Mouse (Mus musculus): ENCODE data around the gene Cyth2. TPM values are rescaled to one million over a fixed set of nuclear protein-coding genes. Genes with fewer than 3 reads are reported as not detected.

Gene Cyth2
- total and polyA plus RNA-seq, 3 experiments = 25.6 to 59.4 (median 59.1) TPM

- no peak overlapping the region for H3K9ac ChIP-seq (ENCODE audit: insufficient read depth, low read depth)
- peaks cover 8% of the 10 kb centered on the region for H3K9me3 ChIP-seq (replicated peaks; ENCODE audit: low read length)
- peaks cover 20% of the 10 kb centered on the region for H3K27me3 ChIP-seq (replicated peaks)
- dilution Hi-C loops (cut with MboI; ENCODE audit: extremely low pct_ligation_motif_present, extremely low pct_unique_long_range_greater_than_20kb, low sequenced_read_pairs) = no loop called here
- in situ Hi-C loops (cut with MboI; ENCODE audit: low pct_ligation_motif_present, low pct_unique_long_range_greater_than_20kb, low sequenced_read_pairs) = no loop called here
- TF ChIP-seq EP300 (IDR thresholded peaks at IDR 0.05; ENCODE audit: low read length) = no peak
- no peak for TF ChIP-seq BHLHE40 (IDR thresholded peaks at IDR 0.05; ENCODE audit: low read depth, low read length)
- TF ChIP-seq ETS1 (conservative IDR thresholded peaks at IDR 0.05; ENCODE audit: low read depth, low read length) = no peak
- no peak for TF ChIP-seq USF2 (conservative IDR thresholded peaks at IDR 0.05; ENCODE audit: low read depth, low read length)
- H3K27ac ChIP-seq (ENCODE audit: insufficient read depth, low read depth) = no peak overlapping the region
- H3K79me2 ChIP-seq (replicated peaks; ENCODE audit: control insufficient read depth, extremely low read depth, insufficient read depth, poor library complexity, severe bottlenecking) = no peaks in the 10 kb centered on the region
- no peak overlapping the region for H3K4me2 ChIP-seq (ENCODE audit: insufficient read depth, low read depth, poor library complexity, severe bottlenecking)
- H3K4me3 ChIP-seq (replicated peaks in 1 of 3; ENCODE audit: low read depth in 2 of 3, low read length in 2 of 3, poor library complexity in 1 of 3) = no peak overlapping the region
- no peaks in the 10 kb centered on the region for H3K36me3 ChIP-seq (replicated peaks in 1 of 2; ENCODE audit: control insufficient read depth in 1 of 2, insufficient read depth in 1 of 2, low read length in 1 of 2)
- H3K4me1 ChIP-seq (ENCODE audit: control insufficient read depth in 1 of 2, insufficient read depth in 2 of 2) = peaks cover 3 to 10% of the 10 kb centered on the region in 2 experiments
- DNase-seq (ENCODE audit: extremely low read depth) = no peak
These were observed 27.5 kb downstream of the Cyth2 start for GRCm38 (mm10) chr7:45786661-45787413.

- Histone ChIP-seq H3K27me3 (replicated peaks) (peaks cover 20% of the 10 kb centered on the region), H3K79me2 (replicated peaks; ENCODE audit: control insufficient read depth, extremely low read depth, insufficient read depth, poor library complexity, severe bottlenecking) (no peaks in the 10 kb centered on the region), H3K9ac (ENCODE audit: insufficient read depth, low read depth) (no peak overlapping the region), H3K4me1 (ENCODE audit: control insufficient read depth in 1 of 2, insufficient read depth in 2 of 2) (peaks cover 4 to 10% of the 10 kb centered on the region in 2 experiments), H3K4me3 (replicated peaks in 1 of 3; ENCODE audit: low read depth in 2 of 3, low read length in 2 of 3, poor library complexity in 1 of 3) (no peak overlapping the region), H3K9me3 (replicated peaks; ENCODE audit: low read length) (peaks cover 8% of the 10 kb centered on the region), H3K36me3 (replicated peaks in 1 of 2; ENCODE audit: control insufficient read depth in 1 of 2, insufficient read depth in 1 of 2, low read length in 1 of 2) (no peaks in the 10 kb centered on the region), H3K4me2 (ENCODE audit: insufficient read depth, low read depth, poor library complexity, severe bottlenecking) (no peak overlapping the region), H3K27ac (ENCODE audit: insufficient read depth, low read depth) (no peak overlapping the region)
- dilution Hi-C loops (cut with MboI; ENCODE audit: extremely low pct_ligation_motif_present, extremely low pct_unique_long_range_greater_than_20kb, low sequenced_read_pairs) = no loop called here
- no peak for DNase-seq (ENCODE audit: extremely low read depth)
- in situ Hi-C loops (cut with MboI; ENCODE audit: low pct_ligation_motif_present, low pct_unique_long_range_greater_than_20kb, low sequenced_read_pairs) = no loop called here
- TF ChIP-seq TBP (conservative IDR thresholded peaks at IDR 0.05; ENCODE audit: low read depth, low read length) = no peak
- peak; percentile 69 for TF ChIP-seq HCFC1 (IDR thresholded peaks at IDR 0.05; ENCODE audit: low read depth, low read length)
These were observed 28.2 kb downstream of the Cyth2 start for GRCm38 (mm10) chr7:45786136-45786578.

- Histone ChIP-seq H3K27me3 (replicated peaks) (peaks cover 20% of the 10 kb centered on the region), H3K79me2 (replicated peaks; ENCODE audit: control insufficient read depth, extremely low read depth, insufficient read depth, poor library complexity, severe bottlenecking) (no peaks in the 10 kb centered on the region), H3K4me3 (replicated peaks in 1 of 3; ENCODE audit: low read depth in 2 of 3, low read length in 2 of 3, poor library complexity in 1 of 3) (no peak overlapping the region), H3K9me3 (replicated peaks; ENCODE audit: low read length) (peaks cover 6% of the 10 kb centered on the region), H3K36me3 (replicated peaks in 1 of 2; ENCODE audit: control insufficient read depth in 1 of 2, insufficient read depth in 1 of 2, low read length in 1 of 2) (no peaks in the 10 kb centered on the region), H3K4me1 (ENCODE audit: control insufficient read depth in 1 of 2, insufficient read depth in 2 of 2) (peaks cover 9 to 10% of the 10 kb centered on the region in 2 experiments), H3K27ac (ENCODE audit: insufficient read depth, low read depth) (no peak overlapping the region), H3K4me2 (ENCODE audit: insufficient read depth, low read depth, poor library complexity, severe bottlenecking) (no peak overlapping the region), H3K9ac (ENCODE audit: insufficient read depth, low read depth) (no peak overlapping the region)
- no peak for DNase-seq (ENCODE audit: extremely low read depth)
- TF ChIP-seq HCFC1 (IDR thresholded peaks at IDR 0.05; ENCODE audit: low read depth, low read length) (no peak), RAD21 (IDR thresholded peaks at IDR 0.05; ENCODE audit: low read depth, low read length) (no peak), BHLHE40 (IDR thresholded peaks at IDR 0.05; ENCODE audit: low read depth, low read length) (0 out of 2 replicates have a peak, but pooled peaks have one; percentile 8)
- dilution Hi-C loops (cut with MboI; ENCODE audit: extremely low pct_ligation_motif_present, extremely low pct_unique_long_range_greater_than_20kb, low sequenced_read_pairs) = no loop called here
- in situ Hi-C loops (cut with MboI; ENCODE audit: low pct_ligation_motif_present, low pct_unique_long_range_greater_than_20kb, low sequenced_read_pairs) = no loop called here
These were observed 28.8 kb downstream of the Cyth2 start for GRCm38 (mm10) chr7:45785388-45786135.

Data from CH12.LX (cell line).